Mouse (Mus musculus) forebrain, embryonic 14.5 days (tissue): Measurements from ENCODE around the gene Txnip. TPM values are rescaled to one million over a fixed set of nuclear protein-coding genes. Genes with fewer than 3 reads are reported as not detected.
"Not testable (repeated sequence)": the region's sequence is repeated elsewhere in the genome, so short reads cannot be mapped to it uniquely, and the experiment has no call there.

Experiments used
- ATAC-seq: fragments of 200-750 bp; cut with Nextera tagmentation; 2 replicates; pipeline ENCODE4 v1.8.0; 2017; ENCODE audit warnings: mild to moderate bottlenecking, moderate library complexity
- DNase-seq: peaks from one replicate; pipeline ENCODE4 v3.0.0-alpha.2; 2015; ENCODE audit warnings: low spot score
- H3K27ac ChIP-seq: fragments of 300-500 bp; sonication (generic); 2 replicates; pipeline ENCODE4 v1.5.1; 2014; ENCODE audit warnings: low read depth, mild to moderate bottlenecking, control low read depth, low read length, moderate library complexity
- H3K27me3 ChIP-seq: fragments of 300-500 bp; sonication (generic); replicated peaks from 2 replicates; pipeline ENCODE4 v1.6.1; 2014; ENCODE audit warnings: low read length, control low read depth, mixed read lengths; ENCODE audit not compliant: control insufficient read depth, insufficient read depth
- H3K36me3 ChIP-seq: fragments of 300-500 bp; sonication (generic); 2 replicates; pipeline ENCODE4 v1.6.1; 2014; ENCODE audit warnings: low read length, control low read depth; ENCODE audit not compliant: control insufficient read depth, insufficient read depth
- H3K4me1 ChIP-seq: fragments of 300-500 bp; sonication (generic); 2 replicates; pipeline ENCODE4 v1.6.1; 2014; ENCODE audit warnings: antibody characterized with exemption, low read length, control low read depth; ENCODE audit not compliant: control insufficient read depth, insufficient read depth
- H3K4me2 ChIP-seq: fragments of 300-500 bp; sonication (generic); 2 replicates; pipeline ENCODE4 v1.6.1; 2014; ENCODE audit warnings: mild to moderate bottlenecking, control low read depth, low read length
- H3K4me3 ChIP-seq: fragments of 300-500 bp; sonication (generic); 2 replicates; pipeline ENCODE4 v1.5.1; 2014; ENCODE audit warnings: low read depth, low read length, control low read depth
- H3K9ac ChIP-seq: fragments of 300-500 bp; sonication (generic); 2 replicates; pipeline ENCODE4 v1.6.1; 2014; ENCODE audit warnings: mild to moderate bottlenecking, low read length, control low read depth, moderate library complexity
- H3K9me3 ChIP-seq: fragments of 300-500 bp; sonication (generic); replicated peaks from 2 replicates; pipeline ENCODE4 v1.6.1; 2016; ENCODE audit warnings: low read length, control low read depth, mixed read lengths; ENCODE audit not compliant: control insufficient read depth
- WGBS: fragments of 180-500 bp; shearing (Covaris S2); extraction: QIAGEN DNeasy Blood & Tissue Kit; methylation state at CpG from one replicate; pipeline ENCODE4 v1.1.7; 2014; 5-methylcytosine and 5-hydroxymethylcytosine counted together
- polyA plus RNA-seq: library from polyadenylated mRNA; unstranded; fragments of >200 nt; fragmentation: Nextera tagmentation; extraction: Ambion mirVana; gene quantifications from 2 replicates; pipeline ENCODE4 v1.2.1, GENCODE M21; 2014

The Txnip gene
- polyA plus RNA-seq, 1 experiment from 2014 or later = 79.0 TPM

DNA sequence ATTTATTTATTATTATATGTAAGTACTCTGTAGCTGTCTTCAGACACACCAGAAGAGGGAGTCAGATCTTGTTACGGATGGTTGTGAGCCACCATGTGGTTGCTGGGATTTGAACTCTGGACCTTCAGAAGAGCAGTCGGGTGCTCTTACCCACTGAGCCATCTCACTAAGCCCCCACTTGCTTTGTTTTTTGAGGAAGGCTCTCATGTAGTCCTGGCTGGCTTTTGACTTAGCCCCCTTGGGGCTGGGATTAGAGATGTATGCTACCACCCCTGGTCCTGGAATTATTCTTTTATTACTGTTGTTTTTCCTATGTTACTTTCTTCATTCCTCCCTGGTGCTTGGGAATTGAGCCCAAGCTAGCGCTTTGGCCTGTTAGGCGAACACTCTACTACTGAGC is 48.2 kb downstream of the Txnip start:
- not testable (repeated sequence) for H3K9me3 ChIP-seq, ATAC-seq, H3K36me3 ChIP-seq, H3K4me2 ChIP-seq, H3K9ac ChIP-seq, H3K4me3 ChIP-seq, DNase-seq, H3K27me3 ChIP-seq, H3K27ac ChIP-seq
- WGBS = 84% methylated on average over 4 of the region's 4 CpGs
- peaks cover 36% of the 10 kb centered on the region for H3K4me1 ChIP-seq

DNA sequence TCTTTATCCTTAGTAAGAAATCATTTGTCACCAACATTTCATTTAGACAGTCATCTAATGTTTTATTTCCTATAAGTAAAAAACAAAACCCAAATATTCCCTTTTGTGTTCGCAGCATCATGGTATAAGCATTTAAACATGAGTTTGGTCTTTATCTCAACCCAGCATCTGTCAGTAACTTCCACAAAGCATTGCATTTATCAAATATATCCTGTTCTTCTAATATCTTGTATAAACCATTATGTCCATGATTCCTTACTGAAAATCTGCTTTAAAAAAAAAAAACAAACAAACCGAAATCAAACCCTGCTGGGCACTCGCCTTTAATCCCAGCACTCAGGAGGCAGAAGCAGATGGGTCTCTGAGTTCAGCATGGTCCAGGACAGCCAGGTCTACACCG is 48.9 kb downstream of the Txnip start:
- no peak for ATAC-seq
- Histone ChIP-seq H3K4me3 (no peak overlapping the region), H3K9me3 (no peaks in the 10 kb centered on the region), H3K27me3 (no peaks in the 10 kb centered on the region), H3K4me2 (no peak overlapping the region), H3K36me3 (no peaks in the 10 kb centered on the region), H3K27ac (no peak overlapping the region), H3K9ac (no peak overlapping the region), H3K4me1 (peaks cover 36% of the 10 kb centered on the region)
- WGBS = 91% methylated on average over 4 of the region's 4 CpGs
- no peak for DNase-seq

Other genes with a start within 250 kb of the Txnip start
- not detected in 2 replicates for gene BC107364, start 105.7 kb upstream of the Txnip start, polyA plus RNA-seq
- 0.41 and 0.52 TPM in 2 replicates for gene Hfe2, start 32.8 kb upstream of the Txnip start, polyA plus RNA-seq
- gene Gm16253, start 19.0 kb downstream of the Txnip start, polyA plus RNA-seq = 0.45 TPM in 1 of 2 replicates, not detected in the other
- 8.0 and 8.2 TPM in 2 replicates for gene Polr3gl, start 36.2 kb downstream of the Txnip start, polyA plus RNA-seq
- gene Ankrd34a, start 38.7 kb downstream of the Txnip start, polyA plus RNA-seq = 11.8 and 14.9 TPM in 2 replicates
- 7.4 and 7.8 TPM in 2 replicates for gene Lix1l, start 43.2 kb downstream of the Txnip start, polyA plus RNA-seq
- 132 and 136 TPM in 2 replicates for gene Rbm8a, start 72.0 kb downstream of the Txnip start, polyA plus RNA-seq
- gene Pex11b, start 77.4 kb downstream of the Txnip start, polyA plus RNA-seq = 56.6 and 64.4 TPM in 2 replicates
- gene Gm42957, start 77.5 kb downstream of the Txnip start, polyA plus RNA-seq = 0.13 and 0.14 TPM in 2 replicates
- gene Itga10, start 87.6 kb downstream of the Txnip start, polyA plus RNA-seq = 0.38 and 0.39 TPM in 2 replicates
- gene Ankrd35, start 112.2 kb downstream of the Txnip start, polyA plus RNA-seq = 1.1 and 1.9 TPM in 2 replicates
- 14.8 and 21.3 TPM in 2 replicates for gene Pias3, start 138.4 kb downstream of the Txnip start, polyA plus RNA-seq
- 7.3 and 7.5 TPM in 2 replicates for gene Nudt17, start 150.6 kb downstream of the Txnip start, polyA plus RNA-seq
- gene Polr3c, start 169.7 kb downstream of the Txnip start, polyA plus RNA-seq = 27.8 and 28.9 TPM in 2 replicates
- 69.7 and 70.8 TPM in 2 replicates for gene Rnf115, start 169.7 kb downstream of the Txnip start, polyA plus RNA-seq